Mouse (Mus musculus) cerebellum, postnatal 36 days (tissue): ENCODE measurements around the gene Dazap1.

Experiments used
- DNase-seq, 2 experiments: peaks; one replicate each; pipeline ENCODE4 v3.0.0; 2021 to 2022; ENCODE audit warnings: mixed read lengths in 2 of 2

Dazap1 gene

GRCm38 (mm10) chr10:80271870-80272585 lies 10.7 kb downstream of the Dazap1 start:
- no peak for DNase-seq

- DNase-seq, result no peak
Measured at GRCm38 (mm10) chr10:80273847-80274246, 12.6 kb downstream of the Dazap1 start.

GRCm38 (mm10) chr10:80276238-80276637 lies 15.0 kb downstream of the Dazap1 start:
- DNase-seq, result no peak

DNA sequence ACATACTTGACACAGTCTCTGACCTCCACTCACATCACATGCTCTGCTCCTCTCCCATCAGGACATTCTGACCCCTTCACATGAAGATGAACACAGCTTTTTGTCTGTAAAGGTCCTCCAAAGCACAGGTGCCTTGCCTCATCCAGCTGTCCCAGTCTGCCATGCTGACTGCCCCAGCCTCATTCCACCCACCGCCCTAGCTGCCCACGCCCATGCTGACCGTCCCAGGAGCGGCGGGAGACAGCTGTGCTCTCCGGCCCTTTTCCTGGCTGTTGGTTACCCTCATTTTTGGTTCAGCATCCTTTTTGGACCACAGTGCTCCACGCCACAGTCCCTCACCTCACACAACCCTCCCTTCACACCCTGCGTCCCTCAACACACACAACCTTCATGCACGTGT lies 17.1 kb downstream of the Dazap1 start:
- DNase-seq, result no peak

GRCm38 (mm10) chr10:80279273-80279672 lies 18.0 kb downstream of the Dazap1 start:
- no peak for DNase-seq

- no peak for DNase-seq
Measured at GRCm38 (mm10) chr10:80281304-80281703, 20.0 kb downstream of the Dazap1 start.

DNA sequence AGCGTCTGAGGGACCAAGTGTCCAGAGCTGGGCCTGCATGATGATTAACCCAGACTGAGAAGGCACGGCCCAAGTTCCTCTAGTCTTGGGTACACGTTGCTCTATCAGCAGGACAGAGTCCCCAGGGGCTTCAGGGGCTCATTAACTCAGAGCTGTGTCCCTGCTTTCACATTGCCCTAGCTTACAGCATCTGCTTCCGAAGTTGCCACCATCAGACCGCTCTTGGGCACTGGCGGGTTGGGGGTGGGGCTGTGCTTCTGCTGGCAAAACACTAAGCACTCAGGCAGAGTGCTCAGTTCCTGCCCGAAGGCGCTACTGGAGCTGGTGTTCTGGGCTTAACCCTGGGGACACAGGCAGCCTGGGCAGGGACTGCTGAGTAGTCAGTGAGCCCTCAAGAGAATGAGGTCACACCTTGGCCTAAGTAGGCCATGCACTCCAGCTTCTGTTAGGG lies 20.7 kb downstream of the Dazap1 start:
- DNase-seq, result peak; percentile 43 to 53

GRCm38 (mm10) chr10:80282481-80283441 lies 21.5 kb downstream of the Dazap1 start:
- DNase-seq, result no peak

DNA sequence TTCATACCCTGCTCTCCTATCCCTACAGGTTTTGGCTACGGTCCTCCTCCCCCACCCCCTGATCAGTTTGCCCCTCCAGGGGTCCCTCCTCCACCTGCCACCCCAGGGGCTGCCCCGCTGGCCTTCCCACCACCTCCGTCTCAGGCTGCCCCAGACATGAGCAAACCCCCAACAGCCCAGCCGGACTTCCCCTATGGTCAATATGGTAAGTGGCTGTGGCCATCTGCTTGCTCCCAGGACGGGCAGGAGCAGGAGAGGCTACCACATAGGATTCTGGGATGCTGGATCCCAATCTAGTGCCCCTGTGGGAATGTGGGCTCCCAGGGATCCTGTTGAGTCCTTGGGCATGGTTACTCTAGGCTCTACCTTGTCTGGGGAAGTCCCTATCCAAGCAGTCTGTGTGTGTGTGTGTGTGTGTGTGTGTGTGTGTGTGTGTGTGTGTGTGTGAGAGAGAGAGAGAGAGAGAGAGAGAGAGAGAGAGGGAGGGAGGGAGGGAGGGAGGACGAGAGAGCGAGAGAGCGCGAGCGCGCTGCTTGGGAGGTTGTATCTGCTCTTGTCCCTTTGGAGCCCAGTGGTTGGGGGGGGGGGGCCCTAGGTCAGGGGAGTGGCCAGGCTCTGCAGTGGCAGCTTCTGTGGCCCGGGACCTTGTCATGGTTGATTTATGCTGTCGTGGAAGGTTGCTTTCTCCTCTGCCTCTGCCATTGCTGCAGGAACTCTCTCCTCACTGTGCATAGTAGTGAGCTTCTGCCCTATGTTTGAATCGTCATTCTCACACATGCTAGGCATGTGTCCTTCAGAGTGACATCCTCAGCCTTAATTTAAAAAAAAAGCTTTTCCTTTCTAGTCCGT lies 24.2 kb downstream of the Dazap1 start:
- no peak for DNase-seq

DNA sequence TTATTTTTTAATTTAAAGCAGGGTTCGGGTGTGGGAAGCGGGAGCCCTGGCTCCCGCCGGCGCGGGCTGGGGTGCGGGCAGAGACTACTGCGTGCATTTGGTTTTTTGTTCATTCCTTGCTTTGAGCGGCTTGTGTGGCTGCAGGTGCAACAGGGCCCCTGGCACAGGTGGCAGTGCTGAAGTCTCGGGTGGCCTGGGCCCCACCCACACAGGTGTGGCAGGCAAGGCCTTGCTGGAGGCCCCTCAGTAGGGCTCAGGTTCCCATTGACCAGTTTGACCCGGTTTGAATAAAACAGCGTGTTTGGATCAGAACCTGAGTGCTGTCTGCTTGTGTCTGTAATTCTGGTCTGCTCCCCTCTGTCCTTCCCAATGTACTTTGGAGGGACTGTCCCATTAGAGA lies 26.8 kb downstream of the Dazap1 start:
- no peak for DNase-seq

DNA sequence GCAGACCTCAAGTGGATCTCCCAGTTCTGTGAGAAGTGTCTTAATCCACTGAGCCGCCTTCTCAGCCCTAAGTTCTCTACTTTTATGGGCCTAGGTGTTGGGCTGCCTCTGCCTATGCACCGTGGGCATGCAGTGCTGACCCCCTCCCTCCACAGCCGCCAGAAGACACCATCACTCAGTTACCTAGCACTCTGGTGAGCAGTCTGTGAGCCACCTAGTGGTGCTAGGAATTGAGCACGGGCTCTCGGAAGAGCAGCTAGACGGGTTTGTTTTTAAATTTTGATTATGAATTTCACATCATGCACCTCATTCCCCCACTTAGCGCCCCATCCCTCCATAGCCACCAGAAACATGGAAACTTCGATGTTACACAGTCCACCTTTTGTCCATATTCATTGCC lies 27.4 kb downstream of the Dazap1 start:
- no peak for DNase-seq

- DNase-seq, result peak; percentile 95 to 97
Measured at GRCm38 (mm10) chr10:80292251-80293146, 31.2 kb downstream of the Dazap1 start, which contains the start of gene Rps15. Gene Rps15 (plus strand): TSS chr10:80292453.

- no peak for DNase-seq
Measured at GRCm38 (mm10) chr10:80293325-80293724, 32.0 kb downstream of the Dazap1 start.

DNA sequence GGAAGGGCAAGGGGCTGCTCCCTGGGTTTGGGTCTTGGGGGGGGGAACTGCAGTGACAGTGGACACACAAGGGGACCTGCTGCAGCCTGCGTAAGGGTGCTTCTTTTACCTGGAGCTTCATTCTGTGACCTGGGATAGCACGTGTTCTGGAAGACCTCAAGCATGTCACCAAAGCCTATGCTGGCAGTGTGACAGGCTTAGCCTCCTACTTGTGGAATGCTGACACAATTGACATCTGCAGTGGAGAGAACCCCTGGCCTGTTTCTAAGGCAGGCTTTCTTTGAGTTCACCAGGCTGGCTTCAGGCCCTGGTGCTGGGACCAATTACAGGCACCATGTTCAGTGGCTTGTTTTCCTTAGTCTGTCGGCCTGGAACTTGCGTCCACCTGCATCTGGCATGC lies 33.0 kb downstream of the Dazap1 start:
- no peak for DNase-seq

- no peak for DNase-seq
Measured at GRCm38 (mm10) chr10:80294788-80295303, 33.6 kb downstream of the Dazap1 start.

DNA sequence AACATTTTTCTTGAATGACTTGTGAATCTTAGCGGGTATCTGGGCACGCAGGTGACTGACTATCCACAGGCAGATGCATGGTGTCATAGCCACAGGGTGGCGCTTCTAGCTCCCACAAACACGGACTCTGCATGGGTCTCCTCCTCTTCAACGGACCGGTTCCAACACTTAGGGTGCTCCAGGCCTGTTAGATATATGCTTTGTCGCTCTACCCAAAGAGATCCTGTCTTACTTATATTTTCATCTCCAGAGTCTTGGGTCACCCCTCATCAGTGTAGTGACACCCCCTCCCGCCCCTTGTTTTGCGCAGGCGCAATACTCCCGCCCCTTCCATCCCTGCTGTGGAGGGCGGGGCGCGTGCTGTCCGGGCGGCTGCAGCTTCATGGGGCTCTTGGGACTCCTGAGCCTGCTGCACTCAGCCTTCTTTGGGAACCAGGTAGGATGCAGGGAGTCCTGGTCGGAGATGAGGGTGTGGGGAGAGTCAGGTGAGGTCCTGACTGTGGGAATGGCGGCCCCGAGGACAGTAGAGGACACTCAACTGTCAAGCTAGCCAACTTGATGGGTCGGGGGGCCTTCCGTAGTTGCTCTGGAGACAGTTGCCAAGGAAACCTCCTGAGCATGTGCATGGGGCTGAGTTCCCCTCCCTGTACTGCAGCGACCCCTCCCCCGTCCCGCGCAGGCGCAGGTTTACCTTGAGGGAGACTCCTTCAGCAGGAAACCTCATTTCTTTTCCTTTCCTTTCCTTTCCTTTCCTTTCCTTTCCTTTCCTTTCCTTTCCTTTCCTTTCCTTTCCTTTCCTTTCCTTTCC lies 34.5 kb downstream of the Dazap1 start, which contains the start of gene Apc2:
Gene Apc2 (plus strand): TSS at position 360 of the 808 bp plus-strand sequence.
- DNase-seq, result peak; percentile 80 to 84

GRCm38 (mm10) chr10:80296824-80297223 lies 35.5 kb downstream of the Dazap1 start:
- DNase-seq, result peak in 1 of 2 experiments; percentile 23

DNA sequence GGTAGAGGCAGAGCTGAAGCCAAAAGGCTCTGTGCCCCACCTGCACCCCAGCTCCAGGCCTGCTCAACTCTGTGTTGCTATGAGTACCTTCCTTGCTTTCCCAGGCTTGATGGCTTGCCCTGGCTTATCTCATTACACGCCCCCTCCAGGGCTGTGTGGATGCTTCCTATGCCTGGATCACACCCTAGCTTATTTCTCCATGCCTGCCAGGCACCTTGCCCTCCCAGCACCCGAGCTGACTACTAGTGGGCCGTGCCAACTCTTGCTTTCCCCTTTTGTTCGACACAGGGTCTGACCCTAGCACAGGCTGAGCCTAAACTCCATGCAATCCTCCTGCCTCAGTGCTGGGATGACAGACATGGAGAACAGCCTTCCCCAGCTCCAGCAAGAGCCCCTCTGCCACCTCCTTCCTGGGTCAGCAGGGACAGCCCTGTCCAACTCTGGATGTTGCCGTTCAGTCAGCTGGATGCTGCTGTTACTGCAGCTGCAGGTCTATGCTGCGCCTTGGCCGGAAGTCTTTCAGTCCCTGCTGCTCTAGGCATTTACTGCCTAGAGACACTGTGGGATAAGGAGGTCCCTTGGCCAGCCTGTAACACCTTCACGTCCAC lies 36.3 kb downstream of the Dazap1 start:
- peak in 1 of 2 experiments; percentile 30 for DNase-seq

DNA sequence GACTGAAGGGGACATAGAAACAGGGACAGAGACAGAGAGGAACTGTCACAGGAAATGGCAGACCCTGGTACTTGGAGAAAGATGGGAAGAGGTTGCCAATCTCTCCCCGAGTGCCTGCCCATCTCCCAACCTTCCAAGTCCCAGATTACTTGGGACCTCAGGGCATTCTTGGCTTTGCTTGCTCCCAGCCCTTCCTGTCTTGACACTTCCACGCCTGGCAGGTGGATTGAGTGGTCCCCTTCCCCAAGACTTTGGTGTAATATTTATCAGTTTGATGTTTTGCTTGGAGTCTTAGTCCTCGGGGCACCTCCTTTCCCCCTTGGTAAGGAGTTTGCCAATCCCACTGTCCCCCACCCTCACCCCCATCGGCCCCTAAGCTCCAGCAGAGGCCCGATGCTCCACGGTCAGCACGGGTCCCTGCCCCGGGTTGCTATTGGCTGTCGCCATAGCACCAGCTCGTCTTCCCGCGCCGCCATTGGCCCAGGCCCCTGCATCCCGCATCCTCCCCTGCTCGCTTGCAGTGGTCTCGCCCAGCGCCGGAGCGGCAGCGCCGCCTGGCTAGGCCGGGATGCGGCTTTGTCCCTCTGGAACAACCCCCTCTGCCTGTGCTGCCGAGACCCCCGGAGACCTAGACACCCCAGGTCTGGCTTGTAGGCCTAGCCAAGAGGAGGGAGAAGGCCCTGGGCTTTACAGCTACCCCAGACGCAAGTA lies 37.4 kb downstream of the Dazap1 start:
- DNase-seq, result peak; percentile 93 to 96
